Mouse (Mus musculus): ENCODE measurements around the gene Rfc1. TPM values are rescaled to one million over a fixed set of nuclear protein-coding genes. Genes with fewer than 3 reads are reported as not detected.
"Not testable (repeated sequence)": the region's sequence is repeated elsewhere in the genome, so short reads cannot be mapped to it uniquely, and the experiment has no call there.

Rfc1 gene
- total and polyA plus RNA-seq, 2 experiments from 2014 or later, result 18.6 to 31.2 TPM

DNA sequence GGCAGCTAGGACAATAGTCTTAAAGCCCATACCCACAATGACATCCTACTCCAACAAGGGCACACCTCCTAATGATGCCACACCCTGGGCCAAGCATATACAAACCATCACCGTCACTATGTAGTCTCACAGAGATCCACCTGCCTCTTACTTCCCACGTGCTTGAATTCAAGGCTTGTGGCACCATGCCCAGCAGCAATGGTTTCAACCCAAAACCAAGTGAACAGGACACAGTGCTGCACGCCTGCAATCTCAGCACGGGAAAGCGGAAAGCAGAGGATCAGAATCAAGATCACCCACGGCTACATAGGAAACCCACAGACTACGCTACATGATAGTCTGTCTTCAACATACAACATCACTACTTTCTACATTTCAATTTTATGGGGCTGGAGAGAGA, 27.3 kb downstream of the Rfc1 start:
- no peak for TF ChIP-seq CTCF (IDR thresholded peaks at IDR 0.05; ENCODE audit: low read depth)
- ATAC-seq (no peak), DNase-seq (ENCODE audit: low spot score) (no peak)
- Histone ChIP-seq H3K4me1 (ENCODE audit: insufficient read depth, low read length) (no peaks in the 10 kb centered on the region), H3K27me3 (ENCODE audit: insufficient read depth, low read length) (no peaks in the 10 kb centered on the region), H3K9me3 (ENCODE audit: low read length) (no peaks in the 10 kb centered on the region), H3K27ac (no peak overlapping the region), H3K4me2 (ENCODE audit: low read depth, low read length) (no peak overlapping the region), H3K9ac (replicated peaks; ENCODE audit: low read length) (no peak overlapping the region), H3K36me3 (ENCODE audit: insufficient read depth, low read length) (no peaks in the 10 kb centered on the region; the same call in 1 of the 2 replicates), H3K4me3 (ENCODE audit: low read length) (no peak overlapping the region)
- WGBS, result 96% methylated on average over 7 of the region's 7 CpGs

- no peaks in the 10 kb centered on the region for H3K9me3 ChIP-seq (ENCODE audit: low read length)
- no peaks in the 10 kb centered on the region for H3K4me1 ChIP-seq (ENCODE audit: insufficient read depth, low read length)
- no peak overlapping the region for H3K27ac ChIP-seq
- no peak for TF ChIP-seq CTCF (IDR thresholded peaks at IDR 0.05; ENCODE audit: low read depth)
- no peak for ATAC-seq
- no peaks in the 10 kb centered on the region; the same call in 1 of the 2 replicates for H3K36me3 ChIP-seq (ENCODE audit: insufficient read depth, low read length)
- peak; percentile 10 for DNase-seq (ENCODE audit: low spot score)
- no peak overlapping the region for H3K9ac ChIP-seq (replicated peaks; ENCODE audit: low read length)
- no peak overlapping the region for H3K4me3 ChIP-seq (ENCODE audit: low read length)
- H3K27me3 ChIP-seq (ENCODE audit: insufficient read depth, low read length), result no peaks in the 10 kb centered on the region
- WGBS, result 71% methylated on average over 9 of the region's 9 CpGs
- no peak overlapping the region for H3K4me2 ChIP-seq (ENCODE audit: low read depth, low read length)
Measured at GRCm38 (mm10) chr5:65305516-65305915, 30.0 kb downstream of the Rfc1 start.

- H3K27ac ChIP-seq, result no peak overlapping the region
- peaks cover 6% of the 10 kb centered on the region; the same call in 1 of the 2 replicates for H3K36me3 ChIP-seq (ENCODE audit: insufficient read depth, low read length)
- no peaks in the 10 kb centered on the region for H3K27me3 ChIP-seq (ENCODE audit: insufficient read depth, low read length)
- no peaks in the 10 kb centered on the region for H3K4me1 ChIP-seq (ENCODE audit: insufficient read depth, low read length)
- no peak overlapping the region for H3K4me2 ChIP-seq (ENCODE audit: low read depth, low read length)
- ATAC-seq (no peak), DNase-seq (ENCODE audit: low spot score) (no peak)
- no peaks in the 10 kb centered on the region for H3K9me3 ChIP-seq (ENCODE audit: low read length)
- 96% methylated on average over 9 of the region's 9 CpGs for WGBS
- no peak overlapping the region for H3K4me3 ChIP-seq (ENCODE audit: low read length)
- no peak overlapping the region for H3K9ac ChIP-seq (replicated peaks; ENCODE audit: low read length)
- no peak for TF ChIP-seq CTCF (IDR thresholded peaks at IDR 0.05; ENCODE audit: low read depth)
Measured at GRCm38 (mm10) chr5:65300121-65300520, 35.3 kb downstream of the Rfc1 start.

GRCm38 (mm10) chr5:65299623-65300022, 35.8 kb downstream of the Rfc1 start:
- H3K4me3 ChIP-seq (ENCODE audit: low read length); ATAC-seq; H3K9ac ChIP-seq (replicated peaks; ENCODE audit: low read length); H3K4me1 ChIP-seq (ENCODE audit: insufficient read depth, low read length); H3K27ac ChIP-seq; H3K9me3 ChIP-seq (ENCODE audit: low read length); H3K27me3 ChIP-seq (ENCODE audit: insufficient read depth, low read length); DNase-seq (ENCODE audit: low spot score); H3K36me3 ChIP-seq (ENCODE audit: insufficient read depth, low read length); H3K4me2 ChIP-seq (ENCODE audit: low read depth, low read length): not testable (repeated sequence)
- WGBS, result 100% methylated on average over 1 of the region's 1 CpGs

GRCm38 (mm10) chr5:65298167-65298950, 37.1 kb downstream of the Rfc1 start:
- 89% methylated on average over 7 of the region's 7 CpGs for WGBS
- Histone ChIP-seq H3K4me1 (ENCODE audit: insufficient read depth, low read length) (no peaks in the 10 kb centered on the region), H3K9ac (replicated peaks; ENCODE audit: low read length) (no peak overlapping the region), H3K9me3 (ENCODE audit: low read length) (no peaks in the 10 kb centered on the region), H3K27ac (no peak overlapping the region), H3K4me3 (ENCODE audit: low read length) (no peak overlapping the region), H3K27me3 (ENCODE audit: insufficient read depth, low read length) (no peaks in the 10 kb centered on the region), H3K4me2 (ENCODE audit: low read depth, low read length) (no peak overlapping the region), H3K36me3 (ENCODE audit: insufficient read depth, low read length) (peaks cover 10% of the 10 kb centered on the region; the same call in 1 of the 2 replicates)
- ATAC-seq, result no peak
- TF ChIP-seq CTCF (IDR thresholded peaks at IDR 0.05; ENCODE audit: low read depth), result no peak
- no peak for DNase-seq (ENCODE audit: low spot score)

GRCm38 (mm10) chr5:65294270-65294669, 41.2 kb downstream of the Rfc1 start:
- DNase-seq (ENCODE audit: low spot score), result no peak
- Histone ChIP-seq H3K9ac (replicated peaks; ENCODE audit: low read length) (no peak overlapping the region), H3K27ac (no peak overlapping the region), H3K4me1 (ENCODE audit: insufficient read depth, low read length) (no peaks in the 10 kb centered on the region), H3K36me3 (ENCODE audit: insufficient read depth, low read length) (peaks cover 21% of the 10 kb centered on the region; the same call in 1 of the 2 replicates), H3K9me3 (ENCODE audit: low read length) (no peaks in the 10 kb centered on the region), H3K27me3 (ENCODE audit: insufficient read depth, low read length) (no peaks in the 10 kb centered on the region), H3K4me3 (ENCODE audit: low read length) (no peak overlapping the region), H3K4me2 (ENCODE audit: low read depth, low read length) (no peak overlapping the region)
- 78% methylated on average over 2 of the region's 2 CpGs for WGBS
- no peak for TF ChIP-seq CTCF (IDR thresholded peaks at IDR 0.05; ENCODE audit: low read depth)
- ATAC-seq, result no peak

- no peak for DNase-seq (ENCODE audit: low spot score)
- no peak overlapping the region for H3K27ac ChIP-seq
- H3K4me2 ChIP-seq (ENCODE audit: low read depth, low read length), result no peak overlapping the region
- WGBS, result 87% methylated on average over 6 of the region's 6 CpGs
- no peaks in the 10 kb centered on the region for H3K27me3 ChIP-seq (ENCODE audit: insufficient read depth, low read length)
- no peaks in the 10 kb centered on the region for H3K9me3 ChIP-seq (ENCODE audit: low read length)
- no peak for ATAC-seq
- TF ChIP-seq CTCF (IDR thresholded peaks at IDR 0.05; ENCODE audit: low read depth), result no peak
- no peak overlapping the region for H3K4me3 ChIP-seq (ENCODE audit: low read length)
- H3K4me1 ChIP-seq (ENCODE audit: insufficient read depth, low read length), result no peaks in the 10 kb centered on the region
- no peak overlapping the region for H3K9ac ChIP-seq (replicated peaks; ENCODE audit: low read length)
- H3K36me3 ChIP-seq (ENCODE audit: insufficient read depth, low read length), result peaks cover 23% of the 10 kb centered on the region; the same call in 1 of the 2 replicates
Measured at GRCm38 (mm10) chr5:65293627-65294026, 41.8 kb downstream of the Rfc1 start.

- not testable (repeated sequence) for ATAC-seq; H3K27me3 ChIP-seq (ENCODE audit: insufficient read depth, low read length); H3K4me2 ChIP-seq (ENCODE audit: low read depth, low read length); H3K27ac ChIP-seq; H3K9ac ChIP-seq (replicated peaks; ENCODE audit: low read length); H3K4me1 ChIP-seq (ENCODE audit: insufficient read depth, low read length); H3K4me3 ChIP-seq (ENCODE audit: low read length); DNase-seq (ENCODE audit: low spot score); H3K9me3 ChIP-seq (ENCODE audit: low read length)
- peaks cover 33% of the 10 kb centered on the region; the same call in 1 of the 2 replicates for H3K36me3 ChIP-seq (ENCODE audit: insufficient read depth, low read length)
- 88% methylated on average over 8 of the region's 8 CpGs for WGBS
Measured at GRCm38 (mm10) chr5:65289009-65289408, 46.5 kb downstream of the Rfc1 start.
